Mouse (Mus musculus) spleen, postnatal 4 days (tissue): Measurements from ENCODE around the gene Pcyt2.

Experiments used
- DNase-seq, 2 experiments: peaks; one replicate each; pipeline ENCODE4 v3.0.0; 2022; ENCODE audit warnings: low spot score in 2 of 2

Gene Pcyt2

GRCm38 (mm10) chr11:120632559-120633519 is 15.1 kb upstream of the Pcyt2 start:
- peak; percentile 78 to 89 for DNase-seq

GRCm38 (mm10) chr11:120631726-120632448 is 14.2 kb upstream of the Pcyt2 start:
- DNase-seq = peak; percentile 60 to 78

GRCm38 (mm10) chr11:120630881-120631725 is 13.4 kb upstream of the Pcyt2 start:
- peak; percentile 30 to 71 for DNase-seq

GRCm38 (mm10) chr11:120630401-120630871 is 12.7 kb upstream of the Pcyt2 start:
- peak; percentile 68 to 80 for DNase-seq

- DNase-seq = peak; percentile 82 to 90
Observed at GRCm38 (mm10) chr11:120629911-120630310, 12.2 kb upstream of the Pcyt2 start.

GRCm38 (mm10) chr11:120629341-120629730 is 11.6 kb upstream of the Pcyt2 start:
- peak; percentile 79 to 88 for DNase-seq

- DNase-seq = peak in 1 of 2 experiments; percentile 67
Observed at GRCm38 (mm10) chr11:120628601-120629340, 11.0 kb upstream of the Pcyt2 start.

- DNase-seq = peak; percentile 62 to 81
Observed at GRCm38 (mm10) chr11:120627468-120628300, 9.9 kb upstream of the Pcyt2 start.

GRCm38 (mm10) chr11:120626785-120627467 is 9.2 kb upstream of the Pcyt2 start:
- peak in 1 of 2 experiments; percentile 63 for DNase-seq

- DNase-seq = no peak
Observed at GRCm38 (mm10) chr11:120625152-120625775, 7.5 kb upstream of the Pcyt2 start, which contains the start of gene Sirt7. Gene Sirt7 (minus strand): TSS chr11:120625240.

GRCm38 (mm10) chr11:120624680-120625111 is 7.0 kb upstream of the Pcyt2 start:
- DNase-seq = peak; percentile 85 to 93

GRCm38 (mm10) chr11:120623961-120624679 is 6.4 kb upstream of the Pcyt2 start:
- peak; percentile 80 to 91 for DNase-seq

- DNase-seq = peak in 1 of 2 experiments; percentile 53
Observed at GRCm38 (mm10) chr11:120622805-120623204, 5.1 kb upstream of the Pcyt2 start.

- DNase-seq = no peak
Observed at GRCm38 (mm10) chr11:120620195-120620594, 2.5 kb upstream of the Pcyt2 start.

- DNase-seq = peak in 1 of 2 experiments; percentile 65
Observed at GRCm38 (mm10) chr11:120618619-120619535, 1.1 kb upstream of the Pcyt2 start.

- no peak for DNase-seq
Observed at GRCm38 (mm10) chr11:120616617-120617294, 980 bp downstream of the Pcyt2 start.
